Mouse (Mus musculus): ENCODE data around the gene Egfl8.

DNA sequence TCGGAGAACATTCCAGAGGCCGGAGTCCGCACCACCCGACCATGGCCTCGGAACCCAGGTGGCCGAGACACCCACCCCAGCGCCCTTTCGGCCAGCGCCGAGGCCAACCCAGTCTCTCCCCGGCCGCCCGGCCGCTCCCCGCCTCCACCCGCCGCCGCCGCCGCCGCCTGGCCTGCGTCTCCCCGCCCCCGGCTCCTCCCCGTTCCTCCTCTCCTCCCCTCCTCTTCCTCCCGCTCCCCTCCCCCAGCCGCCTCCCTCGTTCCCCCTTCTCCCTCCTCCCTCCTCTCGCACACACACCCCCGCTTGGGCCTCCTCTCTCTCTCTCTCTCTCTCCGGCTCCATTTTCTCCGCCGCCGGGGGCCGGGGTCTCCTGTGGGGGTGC is 23.8 kb downstream of the Egfl8 start:
- no peak for TF ChIP-seq CTCF (IDR thresholded peaks at IDR 0.05; ENCODE audit: low read depth)
- TF ChIP-seq EP300 (optimal IDR thresholded peaks at IDR 0.05): no peak

Measured in stomach, postnatal 0 days (tissue).